Mouse (Mus musculus): ENCODE data around the gene Tmcc3.

DNA sequence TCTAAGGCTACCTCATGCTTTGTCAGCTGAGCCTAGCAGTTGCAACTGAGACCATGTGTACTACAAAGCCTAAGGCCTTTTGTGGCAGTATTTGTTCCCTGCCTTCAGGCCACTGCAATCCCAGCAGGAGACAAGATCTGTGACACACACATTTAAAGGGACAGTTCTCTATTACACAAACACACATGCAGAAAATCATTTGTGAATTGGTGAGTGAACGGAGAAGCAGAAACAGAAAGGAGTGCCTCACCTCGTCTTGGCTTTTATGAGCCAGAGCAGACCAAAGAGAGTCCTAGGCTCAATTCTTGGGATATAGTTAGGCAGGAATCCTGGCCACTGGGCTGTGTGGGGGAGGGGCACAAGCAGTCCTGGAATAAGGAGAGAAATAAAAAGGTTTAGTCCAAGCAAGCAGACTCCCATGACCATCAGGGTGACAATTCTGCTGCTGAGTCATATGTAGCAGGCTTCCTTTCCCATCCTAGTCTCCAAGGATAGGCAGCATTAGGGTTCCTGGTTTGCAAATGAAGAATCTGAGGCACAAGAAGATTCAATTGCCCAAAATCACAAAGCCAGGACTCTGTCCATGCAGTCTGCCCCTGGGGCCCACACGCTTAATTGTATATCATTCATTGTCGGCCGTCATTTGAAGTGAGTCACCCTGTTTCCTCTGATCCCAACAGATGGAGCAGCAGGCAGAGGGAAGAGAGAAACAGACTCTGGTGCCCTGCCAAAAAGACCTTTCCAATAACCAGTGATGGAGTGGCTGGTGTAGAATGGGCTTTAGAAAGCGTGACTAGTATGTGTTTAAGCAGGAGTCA lies 16.6 kb upstream of the Tmcc3 start:
- no peak for TF ChIP-seq POLR2A (IDR thresholded peaks at IDR 0.05; ENCODE audit: borderline replicate concordance, low read depth, low read length)
- no peak for TF ChIP-seq CTCF (IDR thresholded peaks at IDR 0.05; ENCODE audit: low read depth, low read length)

Measured in bone marrow macrophage, adult 2 months (primary cell).